Mouse (Mus musculus) G1E (cell line): ENCODE measurements at regions not wholly inside any gene's neighbourhood (a gene's known extent, or its start where the extent isn't known, plus 50 kb on each side); places are given as distances from the start of the nearest gene placed in this dataset.

ENCODE experiments used
- ATAC-seq: 2 replicates; pipeline ENCODE4 v1.8.0; 2016; ENCODE audit warnings: mild to moderate bottlenecking; ENCODE audit not compliant: insufficient number of reproducible peaks, poor library complexity, low FRiP score, severe bottlenecking; ENCODE audit errors: extremely low read depth
- DNase-seq: peaks from one replicate; pipeline ENCODE4 v3.0.0; 2012; ENCODE audit warnings: low spot score
- H3K27me3 ChIP-seq: 2 replicates; pipeline ENCODE4 v1.6.1; 2012; ENCODE audit warnings: mild to moderate bottlenecking, low read length, inconsistent platforms; ENCODE audit not compliant: insufficient read depth
- H3K36me3 ChIP-seq: replicated peaks from 2 replicates; pipeline ENCODE3; 2012; ENCODE audit warnings: mild to moderate bottlenecking, inconsistent platforms
- H3K4me1 ChIP-seq: 2 replicates; pipeline ENCODE4 v1.6.1; 2012; ENCODE audit warnings: low read depth, low read length, inconsistent platforms, mixed read lengths; ENCODE audit not compliant: insufficient read depth
- H3K4me3 ChIP-seq: 2 replicates; pipeline ENCODE4 v1.5.1; 2012; ENCODE audit warnings: low read depth, mild to moderate bottlenecking, inconsistent platforms, low read length, moderate library complexity, mixed read lengths
- H3K9me3 ChIP-seq: replicated peaks from 2 replicates; pipeline ENCODE4 v1.6.1; 2012; ENCODE audit warnings: inconsistent platforms
- CTCF ChIP-seq: IDR thresholded peaks from 2 replicates; pipeline ENCODE4 v1.5.1; 2012; ENCODE audit warnings: low read depth, low read length, inconsistent platforms, mixed read lengths
- GATA1 ChIP-seq: IDR thresholded peaks from 2 replicates; pipeline ENCODE4 v1.6.1; 2012; ENCODE audit warnings: borderline replicate concordance, low read length, inconsistent platforms, mixed read lengths
- GATA2 ChIP-seq: IDR thresholded peaks from 2 replicates; pipeline ENCODE4 v1.6.1; 2012; ENCODE audit warnings: low read depth, low read length, inconsistent platforms, borderline replicate concordance
- POLR2AphosphoS5 ChIP-seq: IDR thresholded peaks from 2 replicates; pipeline ENCODE4 v1.6.1; 2012; ENCODE audit warnings: low read depth, low read length, inconsistent platforms; ENCODE audit not compliant: insufficient replicate concordance
- TAL1 ChIP-seq: conservative IDR thresholded peaks from 2 replicates; pipeline ENCODE4 v1.6.1; 2012; ENCODE audit warnings: low read depth, low read length, inconsistent platforms, mixed read lengths

- no peaks in the 10 kb centered on the region for H3K36me3 ChIP-seq
- DNase-seq, result no peak
- H3K4me1 ChIP-seq, result no peaks in the 10 kb centered on the region
- no peak overlapping the region for H3K4me3 ChIP-seq
- no peak for ATAC-seq
- TF ChIP-seq CTCF (no peak), GATA1 (no peak), GATA2 (no peak), POLR2AphosphoS5 (no peak), TAL1 (no peak)
- peaks cover 30% of the 10 kb centered on the region for H3K9me3 ChIP-seq
- H3K27me3 ChIP-seq, result no peaks in the 10 kb centered on the region
Observed at GRCm38 (mm10) chr1:137355941-137356512, 395.8 kb upstream of the Nr5a2 start.

DNA sequence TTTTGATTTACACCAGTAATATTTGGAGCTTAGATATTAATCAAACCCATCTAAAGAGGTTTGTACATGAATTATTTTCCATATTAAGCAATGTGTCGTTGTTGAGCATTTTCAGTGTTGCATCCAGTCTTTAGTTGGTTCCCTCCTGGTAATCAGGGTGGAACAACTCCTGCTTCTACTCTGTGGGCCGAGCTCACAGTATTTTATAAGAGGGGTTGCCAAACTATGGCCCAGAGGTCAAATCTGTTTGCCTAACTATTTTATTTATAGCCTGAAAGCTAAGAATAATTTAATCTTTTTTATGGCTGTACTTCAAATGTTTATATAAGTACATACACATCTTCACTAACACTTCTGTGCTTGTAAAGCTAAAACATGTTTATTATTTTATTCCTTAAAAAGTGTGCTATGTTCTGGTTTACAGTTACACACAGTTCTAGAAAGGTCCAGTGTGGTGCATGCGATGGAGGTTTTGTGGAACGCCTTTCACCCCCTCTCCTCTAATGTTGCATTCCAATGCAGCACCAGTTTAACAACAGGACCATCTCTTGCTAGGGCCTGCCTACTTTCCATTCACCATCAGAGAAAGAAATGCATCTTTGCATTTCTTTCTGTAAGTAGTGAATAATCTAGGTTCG is 392.3 kb upstream of the Nr5a2 start:
- Histone ChIP-seq H3K27me3 (no peaks in the 10 kb centered on the region), H3K4me1 (no peaks in the 10 kb centered on the region), H3K4me3 (no peak overlapping the region), H3K36me3 (no peaks in the 10 kb centered on the region), H3K9me3 (peaks cover 17% of the 10 kb centered on the region)
- TF ChIP-seq POLR2AphosphoS5 (no peak), TAL1 (no peak), GATA1 (no peak), CTCF (no peak), GATA2 (no peak)
- ATAC-seq, result no peak
- no peak for DNase-seq

GRCm38 (mm10) chr1:137334137-137334536 is 373.9 kb upstream of the Nr5a2 start:
- TF ChIP-seq TAL1, result no peak
- no peak for TF ChIP-seq POLR2AphosphoS5
- no peak for TF ChIP-seq GATA2
- no peak for TF ChIP-seq CTCF
- no peak for TF ChIP-seq GATA1
- peaks cover 31% of the 10 kb centered on the region for H3K9me3 ChIP-seq
- DNase-seq (no peak), ATAC-seq (no peak)
- H3K4me1 ChIP-seq, result no peaks in the 10 kb centered on the region
- H3K36me3 ChIP-seq, result no peaks in the 10 kb centered on the region
- no peak overlapping the region for H3K4me3 ChIP-seq
- no peaks in the 10 kb centered on the region for H3K27me3 ChIP-seq

GRCm38 (mm10) chr1:137332108-137332769 is 372.0 kb upstream of the Nr5a2 start:
- ATAC-seq (no peak), DNase-seq (no peak)
- TF ChIP-seq GATA1, result no peak
- no peak for TF ChIP-seq CTCF
- no peak for TF ChIP-seq GATA2
- TF ChIP-seq TAL1, result no peak
- Histone ChIP-seq H3K27me3 (no peaks in the 10 kb centered on the region), H3K4me1 (no peaks in the 10 kb centered on the region), H3K36me3 (no peaks in the 10 kb centered on the region), H3K4me3 (no peak overlapping the region), H3K9me3 (peaks cover 36% of the 10 kb centered on the region)

GRCm38 (mm10) chr1:137331746-137332107 is 371.5 kb upstream of the Nr5a2 start:
- Histone ChIP-seq H3K36me3 (no peaks in the 10 kb centered on the region), H3K9me3 (peaks cover 36% of the 10 kb centered on the region), H3K27me3 (no peaks in the 10 kb centered on the region), H3K4me1 (no peaks in the 10 kb centered on the region), H3K4me3 (no peak overlapping the region)
- ATAC-seq (no peak), DNase-seq (no peak)
- no peak for TF ChIP-seq TAL1
- TF ChIP-seq GATA2, result no peak
- no peak for TF ChIP-seq POLR2AphosphoS5
- no peak for TF ChIP-seq GATA1
- no peak for TF ChIP-seq CTCF

DNA sequence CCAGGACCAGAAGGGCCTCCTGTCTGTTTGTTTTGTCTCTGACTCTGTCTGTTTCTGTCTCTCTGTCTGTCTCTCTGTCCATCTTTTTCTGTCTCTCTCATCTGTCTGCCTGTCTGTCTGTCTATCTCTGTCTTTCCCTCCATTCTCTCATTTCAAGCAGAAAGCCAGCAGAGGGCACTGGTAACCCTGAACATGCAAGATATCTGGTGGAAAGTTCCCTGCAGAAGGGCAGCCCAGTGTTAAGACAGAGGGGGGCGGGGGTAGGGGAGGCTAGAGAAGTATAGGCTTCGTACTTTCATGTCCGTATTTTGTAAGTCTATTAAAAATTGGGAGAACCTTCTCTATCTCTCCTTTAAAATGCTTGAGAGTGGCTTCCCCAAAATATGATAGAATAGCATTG is 370.4 kb upstream of the Nr5a2 start:
- Histone ChIP-seq H3K4me3 (no peak overlapping the region), H3K4me1 (no peaks in the 10 kb centered on the region), H3K27me3 (no peaks in the 10 kb centered on the region), H3K36me3 (no peaks in the 10 kb centered on the region), H3K9me3 (peaks cover 41% of the 10 kb centered on the region)
- TF ChIP-seq GATA2 (no peak), GATA1 (no peak), TAL1 (no peak), CTCF (no peak), POLR2AphosphoS5 (no peak)
- DNase-seq (no peak), ATAC-seq (no peak)
